Mouse (Mus musculus) heart, postnatal 4 days (tissue): ENCODE measurements at regions not wholly inside any gene's neighbourhood (a gene's known extent, or its start where the extent isn't known, plus 50 kb on each side); places are given as distances from the start of the nearest gene placed in this dataset.

Experiments
- DNase-seq: peaks from one replicate; pipeline ENCODE4 v3.0.0; 2021

DNA sequence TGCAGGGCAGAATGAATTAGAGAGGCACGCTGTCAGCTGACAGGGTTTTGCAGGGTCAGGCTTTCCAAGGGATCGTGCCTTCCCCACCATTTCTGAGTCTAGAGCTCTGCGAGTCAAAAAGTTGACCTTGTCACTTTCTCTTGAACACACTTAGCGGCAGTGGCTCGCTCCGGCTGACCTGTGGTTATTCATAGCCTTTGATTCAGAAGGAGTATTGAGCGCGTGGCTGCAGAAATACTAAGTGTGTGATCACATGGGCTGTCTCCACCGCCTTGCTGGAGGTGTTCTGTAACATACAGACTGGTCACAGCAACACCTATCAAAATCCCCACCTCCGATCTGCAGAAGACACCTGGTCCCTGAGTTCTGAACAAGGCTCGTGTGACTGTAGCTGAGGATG is 252.9 kb downstream of the Uaca start:
- DNase-seq = peak; percentile 23

DNA sequence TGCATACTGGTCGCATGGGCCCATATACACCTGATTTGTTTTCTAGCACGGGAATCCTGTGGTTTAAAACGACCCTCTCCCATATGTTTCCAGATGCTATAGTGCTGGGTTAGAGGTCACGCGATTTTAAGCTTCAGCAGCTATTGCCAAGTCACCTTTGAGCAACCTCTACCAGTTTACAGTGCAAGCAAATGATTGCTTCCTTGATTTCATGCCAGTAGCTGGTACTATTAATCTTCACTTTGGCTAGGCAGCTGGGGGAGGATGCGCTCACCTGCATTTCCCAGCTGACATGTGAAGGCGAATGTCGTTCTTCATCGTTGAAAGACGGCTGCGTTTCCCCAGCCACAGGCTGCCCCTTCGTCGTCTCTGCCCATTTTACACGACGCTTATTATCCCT is 254.2 kb downstream of the Uaca start:
- DNase-seq = no peak

DNA sequence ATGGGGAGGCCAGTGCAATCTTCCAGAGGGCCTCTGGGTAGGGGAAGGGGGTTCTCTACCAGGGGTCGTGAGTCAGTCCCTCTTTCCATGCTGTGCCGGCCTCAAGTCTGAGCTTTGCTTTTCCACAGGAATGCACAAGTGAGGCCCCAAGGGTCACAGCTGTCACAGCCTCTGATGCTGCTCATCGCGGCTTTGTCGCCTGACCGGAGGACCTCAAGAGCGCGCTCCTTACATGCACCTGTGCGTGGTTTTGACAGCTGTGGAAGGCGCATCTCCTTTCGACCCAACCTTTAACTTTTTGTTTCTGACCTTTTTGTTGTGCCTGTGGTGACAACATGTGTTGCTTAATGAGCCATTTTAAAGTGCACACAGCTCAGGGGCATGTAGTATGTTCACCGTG is 258.3 kb downstream of the Uaca start:
- DNase-seq = no peak

DNA sequence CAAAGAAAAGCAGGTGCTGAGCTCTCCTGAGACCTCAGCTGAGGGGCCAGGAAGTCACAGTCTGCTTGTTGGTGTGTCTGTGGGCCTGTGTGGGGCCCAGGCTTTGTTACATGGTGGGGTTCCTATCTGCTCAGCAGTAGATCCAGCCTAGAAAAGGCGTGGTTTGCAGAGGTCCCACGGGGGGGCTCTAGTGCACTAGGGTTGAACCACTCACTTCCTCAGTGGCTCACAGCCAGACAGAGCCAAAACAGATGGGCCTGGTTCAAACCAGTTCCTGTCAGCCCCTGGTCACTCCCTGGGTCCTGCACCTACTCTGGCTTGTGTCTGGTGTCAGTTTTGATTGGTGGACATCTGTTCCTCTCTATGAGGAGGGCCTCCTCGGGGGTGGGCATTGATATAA is 260.1 kb downstream of the Uaca start:
- DNase-seq = peak; percentile 71

DNA sequence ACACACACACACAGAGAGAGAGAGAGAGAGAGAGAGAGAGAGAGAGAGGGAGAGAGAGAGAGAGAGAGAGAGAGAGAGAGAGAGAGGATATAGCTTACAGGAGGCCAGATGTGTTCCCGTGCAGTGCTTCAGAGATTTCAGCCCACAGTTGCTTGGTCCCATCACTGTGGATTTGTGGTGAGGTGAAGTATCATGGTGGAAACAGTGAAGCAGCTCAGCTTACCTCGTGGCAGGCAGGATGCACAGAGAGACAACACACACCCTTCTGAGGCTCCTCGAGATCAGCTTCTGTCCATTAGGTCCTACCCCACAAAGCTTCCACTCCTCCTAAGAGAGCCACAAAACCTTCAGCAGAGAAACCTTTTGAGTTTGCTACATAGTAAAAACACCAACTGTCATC is 261.1 kb downstream of the Uaca start:
- DNase-seq = no peak

DNA sequence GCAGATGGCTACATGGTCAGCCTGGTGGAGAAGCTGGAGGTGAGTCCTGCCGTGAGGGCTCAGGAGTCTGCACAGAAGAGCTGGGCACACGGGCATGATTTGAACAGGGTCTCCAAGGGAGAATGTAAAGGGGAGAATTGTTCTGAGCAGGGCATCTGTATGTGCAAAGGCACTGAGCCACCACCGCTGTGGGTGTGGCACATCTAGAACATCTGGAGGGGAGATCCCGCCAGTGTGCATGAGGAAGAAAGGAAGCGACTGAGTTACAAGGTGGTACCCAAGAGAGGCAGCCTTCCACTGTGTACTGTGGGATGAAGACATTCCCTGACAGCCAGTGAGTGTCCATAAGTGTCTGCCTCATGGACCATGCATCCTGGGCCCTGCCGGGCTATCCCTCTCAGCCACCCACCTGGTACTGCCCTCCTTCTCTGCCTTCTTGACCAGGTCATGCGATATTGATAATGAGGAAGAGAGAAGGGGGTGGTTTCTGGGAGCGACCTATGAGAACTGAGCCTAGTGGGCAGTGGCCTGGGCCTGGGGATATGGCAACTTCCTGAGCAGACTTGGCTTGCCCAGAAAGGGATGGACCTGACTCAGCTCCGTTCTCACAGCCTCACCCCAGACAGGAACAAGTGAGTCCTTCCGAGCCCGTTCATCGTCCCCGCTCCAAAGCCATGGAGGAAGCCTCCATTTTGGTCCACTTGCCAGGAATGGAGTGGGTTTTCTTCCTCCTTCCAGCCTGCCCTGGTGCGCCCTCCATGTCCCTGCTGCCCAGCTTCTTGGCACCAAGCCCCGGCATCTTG is 261.8 kb downstream of the Uaca start:
- DNase-seq = no peak

DNA sequence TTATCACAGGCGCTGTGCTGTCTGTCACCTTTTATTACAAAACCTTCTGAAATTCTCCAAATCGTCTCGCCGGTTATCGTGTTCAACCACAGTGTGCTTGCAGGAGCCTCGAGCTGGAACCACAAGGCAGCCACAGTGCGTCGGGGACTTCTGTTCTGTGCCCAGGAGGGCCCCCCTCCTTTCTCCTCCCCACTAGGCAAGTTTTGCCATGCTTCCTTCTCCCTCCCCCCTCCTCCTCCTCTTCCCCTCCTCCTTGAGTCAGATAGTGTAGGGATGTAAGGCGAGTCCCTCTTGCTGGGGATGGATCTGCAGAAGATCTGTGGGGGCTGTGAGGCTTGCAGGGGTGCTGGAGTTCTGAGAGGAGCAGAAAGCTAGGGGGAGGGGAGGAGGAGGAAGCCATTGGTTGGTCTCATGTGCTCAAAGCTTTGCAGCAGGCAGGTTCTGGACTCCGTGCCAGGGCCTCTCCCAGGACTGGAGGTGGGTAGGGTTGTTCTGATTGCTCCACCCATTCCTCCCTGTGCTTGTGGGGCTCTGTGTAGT is 262.5 kb downstream of the Uaca start:
- no peak for DNase-seq

DNA sequence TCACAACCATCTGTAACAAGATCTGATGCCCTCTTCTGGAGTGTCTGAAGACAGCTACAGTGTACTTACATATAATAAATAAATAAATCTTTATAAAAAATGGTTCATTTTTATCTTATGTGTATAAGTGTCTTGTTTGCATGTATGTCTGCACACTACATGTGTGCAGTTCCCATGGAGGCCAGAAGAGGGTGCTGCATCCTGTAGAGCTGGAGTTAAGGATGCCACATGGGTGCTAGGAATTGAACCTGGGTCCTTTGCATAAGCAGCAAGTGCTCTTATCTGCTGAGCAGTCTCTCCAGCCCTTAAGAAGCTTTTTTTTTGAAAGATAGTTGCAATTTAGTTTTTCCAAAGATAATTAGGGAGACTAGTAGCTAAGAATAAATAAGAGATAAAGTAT is 264.9 kb downstream of the Uaca start:
- DNase-seq = no peak

DNA sequence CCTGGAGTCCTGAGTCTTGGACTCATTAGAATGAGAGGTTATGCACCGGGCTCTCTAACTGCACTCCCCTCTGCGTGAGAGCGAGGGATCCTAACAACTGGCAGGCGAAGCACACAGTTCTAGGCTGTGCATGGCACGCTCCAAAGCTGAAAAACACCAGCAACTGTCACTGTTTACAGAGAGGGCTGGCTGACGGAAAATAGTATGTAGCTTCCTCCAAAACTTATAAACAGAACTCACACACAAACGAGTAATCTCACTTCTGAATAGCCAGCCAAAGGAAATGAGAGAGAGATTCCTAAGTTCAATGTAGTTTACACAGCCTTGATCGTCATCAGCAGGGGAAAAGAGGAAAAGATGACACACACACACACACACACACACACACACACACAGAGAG is 266.6 kb downstream of the Uaca start:
- DNase-seq = no peak

DNA sequence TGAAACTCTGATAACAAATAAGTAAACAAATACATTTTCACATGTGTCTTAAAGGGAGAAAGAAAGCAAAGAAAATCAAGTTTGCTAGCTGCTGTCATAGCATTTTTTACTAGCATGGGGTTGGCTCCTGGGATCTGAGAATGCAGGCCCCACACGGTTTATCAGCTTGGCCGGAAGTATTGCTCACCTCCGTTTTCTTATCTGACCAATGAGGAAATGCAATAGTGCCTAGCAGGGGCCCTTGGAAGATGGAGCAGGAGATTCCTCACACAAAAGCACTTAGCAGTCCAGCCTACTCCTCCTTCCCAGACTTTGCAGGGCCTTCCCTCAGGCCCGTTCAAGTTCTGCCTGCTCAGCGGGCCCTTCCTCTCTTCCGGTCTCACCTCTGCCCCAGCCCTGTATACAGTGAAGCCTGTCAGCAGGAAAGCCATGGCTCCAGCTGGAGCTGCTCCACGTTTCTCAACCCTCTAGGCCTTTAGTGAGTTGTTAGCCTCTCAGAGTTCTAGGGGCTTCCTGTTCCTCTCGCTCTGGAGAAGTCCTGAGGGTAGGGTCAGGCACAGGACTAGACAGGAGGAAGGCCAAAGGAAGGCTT is 270.5 kb downstream of the Uaca start:
- DNase-seq = no peak

DNA sequence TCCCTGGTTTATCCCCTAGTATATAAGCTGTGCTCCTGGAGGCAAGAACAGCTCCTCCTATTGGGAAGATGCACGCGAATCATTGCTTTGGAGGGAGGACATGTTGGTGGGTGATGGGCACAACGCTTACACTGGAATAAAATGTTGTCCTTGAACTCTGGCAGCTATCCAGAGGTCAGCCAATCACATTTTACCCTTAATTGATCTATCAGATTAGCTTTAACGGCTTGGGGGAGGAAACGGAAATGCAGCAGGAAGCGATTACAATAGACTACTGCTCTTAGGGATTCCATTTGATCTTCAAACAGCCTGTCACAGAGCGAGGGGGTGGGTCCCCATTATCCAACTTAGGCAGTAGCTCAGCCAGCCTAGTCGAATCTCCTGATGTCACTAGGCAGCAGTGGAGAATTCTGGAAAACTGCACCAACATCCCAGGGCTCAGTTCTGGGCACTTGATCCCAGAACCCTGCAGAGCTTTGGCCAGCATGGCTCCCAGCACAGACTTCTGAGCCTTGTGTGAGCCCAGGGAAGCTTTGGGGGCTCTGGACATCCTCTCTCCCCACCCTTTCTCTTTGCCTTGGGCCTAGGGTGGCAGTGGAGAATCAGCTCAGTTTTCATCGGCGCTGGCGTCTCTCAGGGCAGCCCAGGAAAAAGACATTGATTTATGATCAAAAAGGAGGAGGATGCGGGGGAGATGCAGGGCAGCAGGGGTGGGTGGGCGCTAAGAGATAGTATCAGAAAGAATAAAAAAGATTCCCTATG is 275.4 kb downstream of the Uaca start:
- no peak for DNase-seq

DNA sequence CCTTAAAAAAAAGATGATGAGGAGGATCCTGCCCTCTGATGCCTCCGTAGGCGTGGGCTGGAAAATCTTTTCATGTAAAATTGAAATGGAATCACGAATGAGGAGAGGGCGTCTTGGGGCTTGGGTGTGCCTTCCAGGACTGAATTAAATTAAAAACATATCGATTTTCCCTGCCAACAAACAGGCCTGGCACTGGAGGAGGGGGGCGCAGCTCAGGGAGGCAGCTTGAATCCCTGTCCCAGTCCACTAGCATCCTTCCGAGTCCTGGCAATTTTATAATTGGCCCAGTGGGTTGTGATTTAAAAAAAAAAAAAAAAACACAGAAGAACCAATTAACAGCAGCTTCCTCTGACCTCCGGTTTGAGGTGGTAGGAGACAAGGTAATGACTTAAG is 276.0 kb downstream of the Uaca start:
- no peak for DNase-seq

DNA sequence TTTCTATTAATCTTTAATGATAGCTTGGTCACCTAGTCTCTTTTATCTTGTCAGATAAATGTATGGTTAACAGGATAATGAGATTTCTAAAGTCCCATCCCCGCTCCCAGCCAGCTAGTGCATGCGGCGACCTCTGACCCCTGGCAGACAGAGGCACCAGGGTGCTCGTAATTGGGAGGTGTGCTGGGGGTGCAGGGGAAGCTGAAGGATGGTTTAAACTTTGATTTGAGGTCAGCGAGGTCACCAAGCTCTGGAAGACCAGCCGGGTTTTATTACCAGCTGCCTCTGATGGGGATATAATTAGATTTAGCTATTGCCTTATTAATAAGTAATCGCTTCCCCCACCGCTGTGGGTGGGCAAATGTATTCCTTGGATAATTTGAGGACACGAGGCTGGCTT is 276.5 kb downstream of the Uaca start:
- no peak for DNase-seq

DNA sequence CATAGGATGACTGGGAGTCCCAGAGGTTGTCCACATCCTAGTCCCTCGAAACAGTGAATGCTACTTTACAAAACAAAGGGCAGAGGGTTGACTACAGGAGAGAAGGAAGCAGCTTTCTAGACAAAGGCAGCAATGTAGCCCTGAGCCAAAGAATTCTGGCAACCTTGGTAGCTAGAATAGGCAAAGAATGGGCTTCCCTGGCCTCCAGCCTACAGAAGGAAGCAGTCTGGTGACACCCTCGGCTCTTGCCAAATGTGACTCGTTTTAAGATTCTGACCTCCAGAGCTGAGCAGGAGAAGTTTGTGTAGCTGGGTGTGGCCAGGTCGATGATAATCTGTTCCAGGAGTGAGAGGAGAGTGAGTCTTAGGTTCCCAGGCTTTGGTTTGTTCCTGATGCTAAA is 279.1 kb downstream of the Uaca start:
- no peak for DNase-seq

DNA sequence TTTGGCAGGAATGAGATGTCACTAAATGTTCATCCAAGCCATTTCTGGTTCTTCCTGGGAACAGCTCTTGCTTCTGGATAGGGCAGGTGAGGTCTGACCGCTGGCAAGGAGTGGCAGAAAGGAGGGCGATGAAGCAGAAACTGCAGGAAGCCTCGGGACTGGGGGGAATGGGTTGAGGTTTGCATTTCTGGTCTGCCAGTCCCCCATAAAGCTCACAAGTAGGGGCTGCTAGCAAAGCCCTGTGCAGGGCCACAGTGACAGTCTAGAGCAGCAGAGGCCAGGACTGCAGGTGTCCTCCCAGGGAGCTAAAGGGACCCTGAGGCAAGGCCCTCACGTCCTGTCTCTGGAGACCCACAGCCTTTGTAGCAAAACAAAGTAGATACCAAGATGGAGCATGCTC is 280.7 kb downstream of the Uaca start:
- DNase-seq = no peak

DNA sequence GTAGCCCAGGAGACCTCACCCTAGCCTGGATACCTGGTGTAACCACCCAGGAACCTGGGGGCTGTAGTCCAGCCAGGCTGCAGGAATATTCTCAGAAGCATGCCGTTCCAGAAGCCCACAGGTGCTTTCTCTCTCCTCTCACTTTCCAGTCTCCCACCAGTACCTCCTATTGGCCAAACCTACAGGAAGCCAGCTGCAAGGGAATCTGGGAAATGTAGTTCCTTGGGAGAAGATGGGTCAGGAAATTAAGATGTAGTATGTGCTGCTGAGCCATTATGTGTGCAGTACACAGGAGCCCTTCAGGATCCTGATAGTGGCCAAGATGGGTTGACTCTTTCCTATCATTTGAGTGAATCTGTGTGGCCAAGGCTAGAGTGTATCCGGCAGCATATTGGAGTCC is 282.8 kb downstream of the Uaca start:
- no peak for DNase-seq

DNA sequence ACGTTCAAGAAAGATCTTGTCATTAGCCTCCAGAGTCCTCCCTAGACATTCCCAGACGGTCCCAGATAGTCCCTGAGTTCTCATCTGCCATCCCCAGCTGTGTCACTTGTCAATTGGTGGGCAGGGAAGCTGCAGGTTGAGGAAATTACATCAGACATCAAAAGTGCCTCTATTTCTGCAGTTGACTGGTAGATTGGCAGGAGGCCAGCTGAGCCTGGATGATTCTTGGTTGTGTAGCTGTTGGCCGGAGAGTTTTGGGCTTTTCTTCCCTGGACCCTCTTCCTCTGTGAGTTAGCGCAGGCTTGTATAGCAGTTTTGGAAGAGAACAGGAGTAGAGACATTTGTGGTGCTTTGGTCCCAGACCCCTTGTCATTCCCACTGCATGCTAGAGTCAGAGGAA is 283.5 kb downstream of the Uaca start:
- no peak for DNase-seq

DNA sequence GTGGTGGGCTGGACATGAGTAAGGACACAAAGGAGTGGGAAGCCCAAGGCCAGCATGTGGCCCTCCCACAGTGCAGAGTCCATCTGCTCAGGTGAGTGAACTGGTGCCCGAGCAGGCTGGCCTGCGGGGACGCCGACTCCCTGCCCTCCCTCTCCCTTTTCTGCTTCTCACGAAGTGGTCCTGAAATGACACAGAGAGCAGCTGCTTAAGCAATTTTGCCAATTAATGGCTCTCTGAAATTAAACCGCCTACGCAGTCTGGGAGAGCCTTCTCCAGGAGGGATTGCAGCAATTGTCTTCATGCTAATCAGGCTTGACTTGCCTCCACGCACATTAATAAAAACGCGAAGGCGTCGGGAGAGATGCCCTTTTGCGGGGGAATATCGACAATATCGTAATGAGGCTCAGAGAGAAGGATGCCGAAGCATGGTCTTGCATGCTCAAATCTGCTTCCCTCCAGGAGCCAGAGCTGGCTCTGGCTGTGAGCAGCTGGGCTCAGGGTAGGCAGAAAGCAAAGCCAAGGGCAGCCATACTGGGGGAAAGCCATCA is 287.2 kb downstream of the Uaca start:
- no peak for DNase-seq

DNA sequence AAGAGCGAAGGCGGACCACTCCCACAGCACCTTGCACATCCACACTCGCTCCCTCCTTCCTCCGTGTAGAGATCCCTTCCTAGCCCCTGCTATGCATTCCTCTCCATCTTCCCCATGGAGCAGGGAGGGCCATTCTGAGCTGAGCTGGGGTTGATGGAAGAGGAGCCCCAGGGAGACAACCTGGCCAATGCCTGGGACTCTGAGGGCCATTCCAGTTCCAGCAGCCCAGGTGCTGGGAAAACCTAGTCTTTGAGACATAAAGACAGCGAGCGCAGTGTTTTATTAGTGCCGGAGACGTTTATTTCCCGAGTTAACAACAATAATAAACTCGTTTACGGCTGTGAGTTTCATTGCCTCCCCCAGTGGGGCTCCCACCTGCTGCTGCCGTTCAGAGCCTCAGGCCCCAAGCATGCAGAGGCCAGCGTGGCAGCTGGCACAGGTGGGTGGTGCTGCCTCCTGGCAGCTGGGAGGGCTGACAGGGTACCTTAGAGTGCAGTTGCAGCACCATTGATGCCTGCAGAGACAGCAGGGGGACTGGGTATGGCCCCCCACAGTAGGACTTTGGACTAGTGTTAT is 287.4 kb upstream of the Tle3 start:
- no peak for DNase-seq

DNA sequence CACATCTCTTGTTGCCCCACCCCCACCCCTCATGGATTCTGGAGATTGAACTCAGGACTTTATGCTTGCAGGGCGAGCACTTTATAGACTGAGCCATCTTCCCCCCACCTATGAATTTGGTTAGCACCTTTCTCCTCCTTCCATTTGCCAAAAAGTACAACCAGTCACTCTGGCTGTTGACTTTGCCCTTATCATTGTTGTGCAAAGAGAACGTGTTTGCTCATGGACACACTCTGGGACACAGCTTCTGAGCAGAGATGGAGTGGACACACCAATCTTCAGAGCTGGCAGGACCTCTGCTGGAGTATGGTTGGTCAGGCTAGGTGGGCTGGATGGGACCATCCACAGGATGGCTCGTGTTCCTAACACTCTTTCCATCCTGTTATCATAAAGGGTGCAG is 285.1 kb upstream of the Tle3 start:
- DNase-seq = no peak

DNA sequence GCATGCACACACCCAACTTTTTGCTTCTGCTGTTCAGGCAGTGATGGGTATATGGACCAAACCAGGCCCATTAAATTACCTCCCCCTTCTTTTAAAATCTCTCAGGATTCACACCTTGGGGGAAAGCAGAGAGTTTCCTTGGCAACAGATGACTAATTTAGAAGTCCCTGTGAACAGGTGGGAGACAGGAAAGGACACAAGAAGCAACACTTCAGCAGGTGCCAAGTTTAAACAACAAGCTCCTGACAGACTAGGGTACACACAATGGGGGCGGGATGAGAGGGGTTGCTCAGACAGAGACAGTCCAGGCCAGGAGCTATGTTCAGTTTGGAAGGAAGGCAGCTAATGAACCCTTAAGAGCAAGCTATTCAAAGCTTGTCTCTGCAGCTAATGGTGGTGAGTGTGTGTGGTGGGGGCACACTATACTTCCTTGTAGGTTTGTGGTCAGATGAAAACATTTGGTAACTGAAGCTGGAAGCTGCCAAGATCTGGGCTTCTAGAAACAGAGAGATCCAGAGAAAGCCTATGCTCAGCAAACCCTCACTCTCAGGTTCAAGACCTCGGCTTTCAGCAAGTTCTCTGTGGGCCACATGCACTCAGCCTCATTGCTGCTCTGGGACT is 283.0 kb upstream of the Tle3 start:
- no peak for DNase-seq

DNA sequence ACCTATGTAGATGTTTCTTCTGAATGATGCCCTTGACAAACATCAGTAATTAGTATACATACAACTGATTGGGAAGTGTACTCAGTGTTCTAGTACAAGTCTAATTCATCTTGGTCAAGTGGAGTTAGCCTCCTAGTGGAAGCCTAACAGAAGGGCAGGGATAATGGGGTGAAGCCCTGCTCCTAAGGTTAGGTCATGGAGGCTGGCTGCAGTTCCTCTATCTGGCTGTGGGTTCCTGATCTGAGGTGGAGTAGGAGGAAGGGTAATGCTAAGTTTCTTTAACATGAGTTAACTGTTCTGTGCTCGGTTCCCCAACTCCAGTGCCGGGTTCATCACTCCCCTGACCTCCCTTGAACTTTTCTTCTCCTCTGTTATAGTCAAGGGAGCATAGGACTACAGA is 281.1 kb upstream of the Tle3 start:
- no peak for DNase-seq
